9 mouse cellular contexts compared by ENCODE assay signal in genomic region chr19:4121896-4122295, GRCm38 (mm10). TPM values are rescaled to one million over a fixed set of nuclear protein-coding genes. Genes with fewer than 3 reads are reported as not detected.
DNase-seq lines count a peak whose midpoint lies in the region; ATAC-seq and TF ChIP-seq lines count a peak whose summit lies in the region.
"Not testable (repeated sequence)": the region's sequence is repeated elsewhere in the genome, so short reads cannot be mapped to it uniquely, and the experiment has no call there.
"Had no signal": no experiment of that assay in that cellular context is flagged by ENCODE, and none has a peak within 500 bp of the region (broad histone marks: within the 10 kb centered on the region; RNA-seq: fewer than 3 reads in every experiment).

No protein-coding gene starts in this region.

- H3K4me2 ChIP-seq in forebrain, embryonic 16.5 days (ENCODE audit: low read length), result peak overlapping the region; percentile 6; the same call in 1 of the 2 replicates
- H3K4me2 ChIP-seq in hindbrain, embryonic 12.5 days (replicated peaks), result peak overlapping the region; percentile 49
- H3K4me2 ChIP-seq in kidney, embryonic 15.5 days, result peak overlapping the region; percentile 60; the same call in 1 of the 2 replicates
- H3K4me2 ChIP-seq in liver, embryonic 12.5 days, result peak overlapping the region; percentile 70

- not testable (repeated sequence) for H3K27me3 ChIP-seq in forebrain, embryonic 16.5 days (replicated peaks; ENCODE audit: control insufficient read depth, insufficient read depth, low read length); hindbrain, embryonic 12.5 days; kidney, embryonic 15.5 days; liver, embryonic 12.5 days (replicated peaks); small intestine, adult 2 months (ENCODE audit: control insufficient read depth, insufficient read depth, low read length)

- 62% methylated on average over 6 of the region's 6 CpGs for WGBS in forebrain, embryonic 16.5 days
- 55% methylated on average over 6 of the region's 6 CpGs for WGBS in hindbrain, embryonic 12.5 days
- WGBS in kidney, embryonic 15.5 days, result 67% methylated on average over 6 of the region's 6 CpGs
- 34% methylated on average over 6 of the region's 6 CpGs for WGBS in liver, embryonic 12.5 days (ENCODE audit: insufficient replicate concordance)
- 50% methylated on average over 6 of the region's 6 CpGs for WGBS in small intestine, adult 2 months

- H3K4me3 ChIP-seq in forebrain, embryonic 16.5 days (replicated peaks; ENCODE audit: low read length); hindbrain, embryonic 12.5 days; liver, embryonic 12.5 days; small intestine, adult 2 months (ENCODE audit: low read depth, low read length): not testable (repeated sequence)
- peak overlapping the region; percentile 49; the same call in 1 of the 2 replicates for H3K4me3 ChIP-seq in kidney, embryonic 15.5 days (replicated peaks)

- not testable (repeated sequence) for H3K9me3 ChIP-seq in forebrain, embryonic 16.5 days (ENCODE audit: control insufficient read depth, low read length); hindbrain, embryonic 12.5 days (replicated peaks); kidney, embryonic 15.5 days (replicated peaks); liver, embryonic 12.5 days (replicated peaks)

- H3K9ac ChIP-seq in forebrain, embryonic 16.5 days (replicated peaks; ENCODE audit: low read depth, low read length); hindbrain, embryonic 12.5 days; kidney, embryonic 15.5 days: not testable (repeated sequence)
- 0 out of 2 replicates have a peak overlapping the region, but pooled peaks have one; percentile 36 for H3K9ac ChIP-seq in liver, embryonic 12.5 days

- not testable (repeated sequence) for H3K27ac ChIP-seq in forebrain, embryonic 16.5 days (ENCODE audit: low read length); hindbrain, embryonic 12.5 days
- H3K27ac ChIP-seq in kidney, embryonic 15.5 days, result 0 out of 2 replicates have a peak overlapping the region, but pooled peaks have one; percentile 85
- H3K27ac ChIP-seq in liver, embryonic 12.5 days, result peak overlapping the region; percentile 85
- peak overlapping the region; percentile 11; the same call in 1 of the 2 replicates for H3K27ac ChIP-seq in small intestine, adult 2 months (ENCODE audit: insufficient read depth, low read depth, low read length)

- DNase-seq in cerebellum, adult 11-12 months, result peak; percentile 47

- TF ChIP-seq CTCF in small intestine, adult 2 months (IDR thresholded peaks at IDR 0.05; ENCODE audit: extremely low read depth, insufficient read length, insufficient replicate concordance, low read depth, low read length), result not testable (repeated sequence)

- H3K36me3 ChIP-seq in forebrain, embryonic 16.5 days (ENCODE audit: control insufficient read depth, insufficient read depth); small intestine, adult 2 months (ENCODE audit: control insufficient read depth, insufficient read depth, low read length): not testable (repeated sequence)
- peaks cover 11% of the 10 kb centered on the region; the same call in 1 of the 2 replicates for H3K36me3 ChIP-seq in hindbrain, embryonic 12.5 days
- peaks cover 14% of the 10 kb centered on the region for H3K36me3 ChIP-seq in kidney, embryonic 15.5 days
- H3K36me3 ChIP-seq in liver, embryonic 12.5 days, result peaks cover 16% of the 10 kb centered on the region

- not testable (repeated sequence) for ATAC-seq in forebrain, embryonic 16.5 days; hindbrain, embryonic 12.5 days (ENCODE audit: low FRiP score); kidney, embryonic 15.5 days (replicated peaks; ENCODE audit: low FRiP score); liver, embryonic 12.5 days
- peak; percentile 21 for ATAC-seq in megakaryocyte, adult 5-6 weeks (ENCODE audit: poor library complexity, severe bottlenecking)

- H3K4me1 ChIP-seq in forebrain, embryonic 16.5 days (replicated peaks; ENCODE audit: control insufficient read depth, insufficient read depth, low read length), result peaks cover 14% of the 10 kb centered on the region
- peaks cover 20% of the 10 kb centered on the region for H3K4me1 ChIP-seq in hindbrain, embryonic 12.5 days
- H3K4me1 ChIP-seq in kidney, embryonic 15.5 days, result peaks cover 37% of the 10 kb centered on the region
- peaks cover 66% of the 10 kb centered on the region for H3K4me1 ChIP-seq in liver, embryonic 12.5 days
- H3K4me1 ChIP-seq in small intestine, adult 2 months (ENCODE audit: control insufficient read depth, insufficient read depth, insufficient read length, low read length), result peaks cover 17% of the 10 kb centered on the region

- TF ChIP-seq POLR2A in small intestine, adult 2 months (IDR thresholded peaks at IDR 0.05; ENCODE audit: low read depth, low read length), result not testable (repeated sequence)

RNA-seq across cellular contexts. Expression of gene Aip, which starts 3.8 kb away (rescaled TPM):
- polyA plus RNA-seq in forebrain, embryonic 16.5 days (2015; fragmentation: Nextera tagmentation; extraction: Ambion mirVana), result 91.4 and 91.6 TPM in 2 replicates
- 68.8 and 71.3 TPM in 2 replicates for polyA plus RNA-seq in hindbrain, embryonic 12.5 days (2016; fragmentation: Nextera tagmentation; extraction: Ambion mirVana)
- polyA plus RNA-seq in kidney, embryonic 15.5 days (2015; fragmentation: Nextera tagmentation; extraction: Ambion mirVana), result 98.0 and 108 TPM in 2 replicates
- polyA plus RNA-seq in liver, embryonic 12.5 days (2016; fragmentation: Nextera tagmentation; extraction: Ambion mirVana), result 42.0 and 43.6 TPM in 2 replicates
- total RNA-seq in megakaryocyte, adult 5-6 weeks (2015), result 111 and 139 TPM in 2 replicates
- 72.5 and 76.7 TPM in 2 replicates for total RNA-seq in megakaryocyte, adult 5-6 weeks (2017)
- polyA plus RNA-seq in small intestine, adult 2 months (2012; rRNA removed), result 41.3 and 59.8 TPM in 2 replicates

RNA-seq across cellular contexts. Expression of gene Gpr152, which starts 17.7 kb away (rescaled TPM):
- polyA plus RNA-seq in forebrain, embryonic 16.5 days (2015; fragmentation: Nextera tagmentation; extraction: Ambion mirVana), result not detected in 2 replicates
- 0.05 TPM in 1 of 2 replicates, not detected in the other for polyA plus RNA-seq in hindbrain, embryonic 12.5 days (2016; fragmentation: Nextera tagmentation; extraction: Ambion mirVana)
- not detected in 2 replicates for polyA plus RNA-seq in kidney, embryonic 15.5 days (2015; fragmentation: Nextera tagmentation; extraction: Ambion mirVana)
- not detected in 2 replicates for polyA plus RNA-seq in liver, embryonic 12.5 days (2016; fragmentation: Nextera tagmentation; extraction: Ambion mirVana)
- not detected in 2 replicates for total RNA-seq in megakaryocyte, adult 5-6 weeks (2015)
- not detected in 2 replicates for total RNA-seq in megakaryocyte, adult 5-6 weeks (2017)
- polyA plus RNA-seq in small intestine, adult 2 months (2012; rRNA removed), result 0.06 TPM in 1 of 2 replicates, not detected in the other
- total RNA-seq: adrenal gland, postnatal 14 days; left cerebral cortex, postnatal 25 days had no signal

RNA-seq across cellular contexts. Expression of gene Cabp4, which starts 21.9 kb away (rescaled TPM):
- polyA plus RNA-seq in forebrain, embryonic 16.5 days (2015; fragmentation: Nextera tagmentation; extraction: Ambion mirVana), result 0.22 TPM in 1 of 2 replicates, not detected in the other
- 0.16 and 0.39 TPM in 2 replicates for polyA plus RNA-seq in hindbrain, embryonic 12.5 days (2016; fragmentation: Nextera tagmentation; extraction: Ambion mirVana)
- polyA plus RNA-seq in kidney, embryonic 15.5 days (2015; fragmentation: Nextera tagmentation; extraction: Ambion mirVana), result 0.05 and 0.10 TPM in 2 replicates
- 0.06 and 0.07 TPM in 2 replicates for polyA plus RNA-seq in liver, embryonic 12.5 days (2016; fragmentation: Nextera tagmentation; extraction: Ambion mirVana)
- 0.14 and 0.22 TPM in 2 replicates for total RNA-seq in megakaryocyte, adult 5-6 weeks (2015)
- not detected in 2 replicates for total RNA-seq in megakaryocyte, adult 5-6 weeks (2017)
- polyA plus RNA-seq in small intestine, adult 2 months (2012; rRNA removed), result 0.25 and 0.42 TPM in 2 replicates
- total RNA-seq: left cerebral cortex, postnatal 25 days had no signal

RNA-seq across cellular contexts. Expression of gene Pitpnm1, which starts 22.1 kb away (rescaled TPM):
- polyA plus RNA-seq in forebrain, embryonic 16.5 days (2015; fragmentation: Nextera tagmentation; extraction: Ambion mirVana), result 49.6 and 75.5 TPM in 2 replicates
- polyA plus RNA-seq in hindbrain, embryonic 12.5 days (2016; fragmentation: Nextera tagmentation; extraction: Ambion mirVana), result 19.6 and 24.4 TPM in 2 replicates
- 14.0 and 15.8 TPM in 2 replicates for polyA plus RNA-seq in kidney, embryonic 15.5 days (2015; fragmentation: Nextera tagmentation; extraction: Ambion mirVana)
- polyA plus RNA-seq in liver, embryonic 12.5 days (2016; fragmentation: Nextera tagmentation; extraction: Ambion mirVana), result 4.8 and 5.0 TPM in 2 replicates
- total RNA-seq in megakaryocyte, adult 5-6 weeks (2015), result 38.3 and 47.7 TPM in 2 replicates
- 30.2 and 38.9 TPM in 2 replicates for total RNA-seq in megakaryocyte, adult 5-6 weeks (2017)
- 108 and 197 TPM in 2 replicates for polyA plus RNA-seq in small intestine, adult 2 months (2012; rRNA removed)

RNA-seq across cellular contexts. Expression of gene Cdk2ap2, which starts 24.9 kb away (rescaled TPM):
- 76.6 and 80.3 TPM in 2 replicates for polyA plus RNA-seq in forebrain, embryonic 16.5 days (2015; fragmentation: Nextera tagmentation; extraction: Ambion mirVana)
- 65.6 and 76.9 TPM in 2 replicates for polyA plus RNA-seq in hindbrain, embryonic 12.5 days (2016; fragmentation: Nextera tagmentation; extraction: Ambion mirVana)
- polyA plus RNA-seq in kidney, embryonic 15.5 days (2015; fragmentation: Nextera tagmentation; extraction: Ambion mirVana), result 116 and 117 TPM in 2 replicates
- polyA plus RNA-seq in liver, embryonic 12.5 days (2016; fragmentation: Nextera tagmentation; extraction: Ambion mirVana), result 93.2 and 101 TPM in 2 replicates
- 245 and 277 TPM in 2 replicates for total RNA-seq in megakaryocyte, adult 5-6 weeks (2015)
- total RNA-seq in megakaryocyte, adult 5-6 weeks (2017), result 72.9 and 83.4 TPM in 2 replicates
- 186 and 366 TPM in 2 replicates for polyA plus RNA-seq in small intestine, adult 2 months (2012; rRNA removed)

Comparison
In these comparisons a context has a peak if more than half of its experiments do, and no peak if none do; other contexts are left out.
1. H3K4me2 ChIP-seq: peak in every context shown above with its lines; median percentile 70 in liver, embryonic 12.5 days; 60 in kidney, embryonic 15.5 days; 49 in hindbrain, embryonic 12.5 days; 6 in forebrain, embryonic 16.5 days.